Mouse (Mus musculus) hindlimb bud, embryonic 11.5 days (tissue): Measurements from ENCODE around the gene Wfdc6a.
A peak's percentile ranks its signal among the peaks of the same experiment; 100 is the strongest.
"Not testable (repeated sequence)": the region's sequence is repeated elsewhere in the genome, so short reads cannot be mapped to it uniquely, and the experiment has no call there.

Experiments used
- DNase-seq: peaks from one replicate; pipeline ENCODE4 v3.0.0-alpha.2; 2012; ENCODE audit warnings: low read depth, low spot score; ENCODE audit errors: extremely low spot score

Wfdc6a gene

DNA sequence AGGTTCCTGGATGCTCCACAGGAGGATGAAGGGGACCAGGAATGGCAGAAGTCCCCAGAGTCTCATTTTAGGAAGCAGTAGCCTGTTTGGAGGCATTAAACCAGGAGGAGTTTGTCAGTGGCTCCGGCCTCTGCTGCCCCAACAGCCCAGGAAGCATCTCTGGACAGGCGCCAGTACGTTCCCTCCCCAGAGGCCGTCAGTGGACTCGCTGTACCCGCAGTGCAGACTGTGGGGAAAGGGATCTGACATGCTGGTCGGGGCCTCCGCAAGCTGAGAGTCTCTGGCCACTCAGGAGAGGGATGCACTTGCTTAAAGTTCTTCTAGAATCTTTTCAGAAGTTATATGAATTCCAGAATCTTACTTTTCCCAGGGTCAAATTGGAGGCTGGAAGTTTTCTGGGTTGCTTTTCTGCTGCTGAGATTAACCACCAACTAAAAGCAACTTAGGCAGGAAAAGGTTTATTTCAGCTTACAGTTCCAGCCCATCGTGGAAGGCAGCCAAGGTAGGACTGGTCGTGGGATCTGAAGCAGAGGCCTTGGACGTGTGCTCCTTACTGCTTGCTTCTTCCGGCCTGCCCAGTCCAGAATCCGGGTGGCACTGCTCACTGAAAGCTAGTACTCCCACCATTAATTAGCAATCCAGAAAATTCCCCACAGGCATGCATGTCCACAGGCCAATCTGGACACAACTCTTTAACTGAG lies at the start of gene Wfdc6a:
Gene Wfdc6a, minus strand, starts transcription at position 423 of the 701 bp plus-strand sequence.
- DNase-seq = not testable (repeated sequence)

DNA sequence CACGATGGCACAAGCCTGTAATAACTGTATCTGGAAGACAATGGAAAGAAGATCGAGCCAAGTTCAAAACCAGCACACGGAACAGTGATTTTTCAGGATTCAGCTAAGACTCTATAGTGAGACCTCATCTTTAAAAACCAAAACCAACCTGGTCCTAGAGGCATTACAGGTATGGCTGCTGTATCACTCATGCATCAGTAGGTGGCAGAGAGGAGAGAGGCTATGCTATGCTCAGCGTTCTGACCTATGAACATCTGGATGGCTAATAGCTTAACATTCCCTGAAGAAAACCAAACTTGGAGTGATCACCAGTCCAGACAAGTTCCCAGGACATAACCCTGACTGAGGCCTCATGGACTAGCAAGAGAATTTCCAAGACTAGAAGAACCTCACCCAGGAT lies 36.5 kb upstream of the Wfdc6a start:
- DNase-seq = no peak

DNA sequence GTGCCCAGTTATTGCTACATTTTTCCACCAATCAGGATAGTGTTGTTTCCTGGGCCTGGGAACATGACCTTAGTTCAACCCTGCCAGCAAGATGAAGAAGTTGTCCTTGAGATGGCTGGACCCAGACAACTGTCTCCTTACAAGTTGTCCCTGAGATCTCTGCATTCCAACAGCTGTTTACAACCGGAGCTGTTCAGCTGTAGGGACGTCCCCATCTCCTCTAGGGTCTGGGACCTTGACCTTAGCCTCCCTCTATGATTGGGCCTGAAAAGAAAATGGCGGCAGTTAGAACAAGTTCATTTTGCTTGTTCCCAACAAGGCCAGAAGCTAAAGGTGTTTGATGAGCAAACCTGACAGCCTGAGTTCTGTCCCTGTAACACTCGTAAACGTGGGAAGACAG lies 33.8 kb upstream of the Wfdc6a start:
- DNase-seq = no peak

DNA sequence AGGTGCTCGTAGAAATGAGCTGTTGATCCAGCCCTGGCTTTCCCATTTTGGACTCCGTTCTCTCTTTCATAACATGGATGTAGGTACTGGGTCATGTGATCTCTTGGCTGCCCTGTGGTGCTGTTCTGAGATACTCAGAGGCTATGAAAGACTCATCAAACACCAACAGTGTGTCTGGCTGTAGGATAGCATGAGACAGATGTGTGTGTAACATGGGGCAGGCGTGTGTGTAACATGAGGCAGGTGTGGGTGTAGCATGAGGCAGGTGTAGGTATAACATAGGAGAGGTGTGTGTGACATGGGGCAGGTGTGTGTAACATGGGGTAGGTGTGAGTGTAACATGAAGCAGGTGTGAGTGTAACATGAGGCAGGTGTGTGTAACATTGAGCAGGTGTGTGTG lies 30.1 kb upstream of the Wfdc6a start:
- no peak for DNase-seq

DNA sequence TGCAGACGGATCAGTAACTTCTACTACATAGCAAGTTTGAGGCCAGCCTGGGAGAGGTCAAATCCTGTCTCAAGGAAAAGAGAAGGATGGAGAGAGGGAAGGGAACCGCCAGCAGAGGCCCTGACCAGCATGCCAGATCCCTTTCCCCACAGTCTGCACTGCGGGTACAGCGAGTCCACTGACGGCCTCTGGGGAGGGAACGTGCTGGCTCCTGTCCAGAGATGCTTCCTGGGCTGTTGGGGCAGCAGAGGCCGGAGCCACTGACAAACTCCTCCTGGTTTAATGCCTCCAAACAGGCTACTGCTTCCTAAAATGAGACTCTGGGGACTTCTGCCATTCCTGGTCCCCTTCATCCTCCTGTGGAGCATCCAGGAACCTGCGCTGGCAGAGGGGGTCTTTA lies 28.2 kb upstream of the Wfdc6a start, which contains the start of the genes Wfdc6b and Wfdc8:
Gene Wfdc6b, plus strand, starts transcription at position 52 of the 400 bp plus-strand sequence.
Gene Wfdc8, minus strand, starts transcription at position 156 of the 400 bp plus-strand sequence.
- DNase-seq = not testable (repeated sequence)

DNA sequence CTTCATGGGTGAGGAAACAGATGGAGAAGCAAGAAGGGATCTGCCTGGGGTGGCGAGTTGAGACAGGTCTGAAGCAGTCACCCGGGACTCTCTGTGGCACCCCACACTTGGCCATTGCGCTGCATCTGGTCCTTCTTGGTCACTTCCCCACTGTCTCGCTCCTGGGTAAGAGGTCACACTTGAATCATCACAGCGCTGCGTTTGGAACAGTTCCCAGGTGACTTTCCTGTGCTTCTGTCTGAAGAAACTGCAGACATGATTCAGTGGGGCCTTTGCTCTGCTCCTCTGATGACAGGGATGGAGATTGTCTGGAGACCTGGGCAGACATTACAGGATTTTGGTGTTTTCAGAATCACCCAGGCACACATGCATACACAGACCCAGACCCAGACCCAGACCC lies 23.5 kb upstream of the Wfdc6a start:
- no peak for DNase-seq

DNA sequence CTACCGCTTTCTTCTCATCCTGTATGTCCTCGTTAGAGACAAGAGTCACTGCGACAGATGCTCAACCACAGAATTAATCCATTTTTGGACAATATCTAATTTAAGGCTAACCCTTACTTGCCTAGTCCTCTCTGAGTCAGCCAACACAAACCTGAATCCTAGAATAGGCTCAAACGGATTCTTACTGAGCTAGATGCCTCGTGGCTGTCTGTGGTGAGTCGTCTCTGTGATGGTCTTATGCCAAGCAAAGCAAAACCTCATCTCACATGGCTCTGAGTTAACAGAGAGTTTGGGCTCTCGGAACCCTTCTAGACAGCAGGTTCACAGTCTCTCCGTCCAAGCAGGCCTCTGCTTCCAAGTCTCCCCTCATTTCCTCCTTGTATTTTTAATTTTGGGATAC lies 19.2 kb upstream of the Wfdc6a start:
- no peak for DNase-seq

DNA sequence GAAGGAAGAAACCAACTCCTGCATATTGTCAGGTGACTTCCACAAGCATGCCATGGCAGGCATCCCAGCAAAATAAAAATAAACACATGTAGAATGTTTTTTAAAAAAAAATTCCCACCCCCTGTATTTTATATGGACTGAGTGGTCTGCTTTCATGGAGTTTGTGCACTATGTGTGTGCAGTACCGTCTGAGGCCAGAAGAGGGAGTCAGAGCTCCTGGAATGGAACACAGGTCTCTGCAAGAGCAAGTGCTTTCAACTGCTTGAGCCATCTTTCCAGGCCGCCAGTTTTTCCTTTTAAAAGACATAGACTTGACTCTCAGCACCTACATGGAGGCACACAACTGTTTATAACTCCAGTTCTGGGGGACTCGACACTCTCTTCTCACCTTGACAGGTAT lies 18.2 kb upstream of the Wfdc6a start:
- DNase-seq = no peak

DNA sequence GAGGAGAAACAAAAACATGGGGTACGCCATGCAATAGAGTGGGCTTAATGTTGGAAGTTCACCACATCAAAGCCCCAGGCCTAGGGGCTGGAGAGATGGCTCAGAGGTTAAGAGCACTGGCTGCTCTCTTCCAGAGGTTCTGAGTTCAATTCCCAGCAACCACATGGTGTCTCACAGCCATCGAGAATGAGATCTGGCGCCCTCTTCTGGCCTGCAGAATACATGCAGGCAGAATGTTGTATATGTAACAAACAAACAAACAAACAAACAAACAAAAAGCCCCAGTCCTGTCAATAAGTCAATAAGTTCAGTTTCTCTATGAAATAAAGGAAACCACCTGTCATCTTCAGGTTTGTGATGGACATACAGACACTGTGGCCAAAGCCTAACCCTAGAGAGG lies 14.9 kb upstream of the Wfdc6a start:
- no peak for DNase-seq

DNA sequence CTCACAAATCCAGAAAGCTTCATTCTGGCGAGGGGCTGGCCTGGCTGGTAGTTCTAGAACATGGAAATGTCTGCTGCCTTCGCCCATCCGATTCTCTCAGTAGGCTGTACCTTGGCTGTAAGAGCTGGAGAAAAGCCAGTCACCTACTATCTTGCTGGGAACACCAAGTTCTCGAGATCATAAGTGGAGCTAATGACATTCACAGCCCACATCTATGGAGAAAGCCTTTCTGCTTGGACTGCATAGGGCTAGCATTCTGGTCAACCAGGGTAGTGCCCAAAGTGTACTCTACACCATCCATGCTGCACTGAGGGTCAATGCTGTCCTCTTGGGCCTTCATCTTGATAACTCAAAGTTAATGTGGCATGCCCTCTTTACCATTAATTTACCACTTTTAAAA lies 8.2 kb upstream of the Wfdc6a start, which contains the start of gene Eppin:
Gene Eppin, minus strand, starts transcription at position 101 of the 400 bp plus-strand sequence.
- no peak for DNase-seq

DNA sequence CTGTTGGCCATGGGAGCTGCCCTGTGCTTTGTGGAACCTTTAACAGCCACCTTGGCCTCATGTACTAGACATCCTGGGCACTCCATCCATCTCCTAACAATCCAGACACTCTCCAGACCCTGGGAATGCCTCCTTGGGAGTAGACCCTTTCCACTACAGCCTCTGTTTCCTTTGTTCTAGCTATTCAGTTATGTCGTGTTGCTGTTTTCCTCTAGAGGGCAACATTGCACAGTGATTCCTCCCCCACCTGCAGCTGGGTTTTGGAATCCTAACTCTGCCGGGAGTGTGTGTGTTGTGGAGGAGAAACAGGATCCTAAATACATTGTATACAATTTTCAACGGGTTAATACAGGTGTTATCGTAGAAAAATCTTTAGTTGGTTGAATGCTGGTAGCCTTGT lies 6.8 kb upstream of the Wfdc6a start:
- peak; percentile 72 for DNase-seq

DNA sequence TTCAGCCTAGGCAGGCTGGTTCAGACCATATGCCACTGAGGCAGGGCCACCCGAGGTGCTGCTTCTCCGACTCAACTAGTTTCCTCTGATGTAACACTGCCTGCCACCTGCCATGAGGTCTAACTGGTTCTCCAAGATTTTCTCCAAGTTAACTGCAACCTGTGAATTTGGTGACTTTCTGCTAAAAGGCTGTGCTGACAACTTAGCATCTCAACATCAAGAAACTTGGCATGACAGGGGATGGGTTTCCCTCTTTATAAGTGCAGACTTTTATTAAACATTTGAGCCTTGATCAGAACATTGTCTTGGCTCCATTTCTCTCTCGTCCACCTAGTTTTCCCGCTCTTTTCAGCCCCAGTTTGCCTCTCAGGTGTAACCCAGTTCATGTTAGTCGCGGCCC lies 11.9 kb downstream of the Wfdc6a start, which contains the start of gene Spint3:
Gene Spint3, minus strand, starts transcription at position 101 of the 400 bp plus-strand sequence.
- DNase-seq = not testable (repeated sequence)

DNA sequence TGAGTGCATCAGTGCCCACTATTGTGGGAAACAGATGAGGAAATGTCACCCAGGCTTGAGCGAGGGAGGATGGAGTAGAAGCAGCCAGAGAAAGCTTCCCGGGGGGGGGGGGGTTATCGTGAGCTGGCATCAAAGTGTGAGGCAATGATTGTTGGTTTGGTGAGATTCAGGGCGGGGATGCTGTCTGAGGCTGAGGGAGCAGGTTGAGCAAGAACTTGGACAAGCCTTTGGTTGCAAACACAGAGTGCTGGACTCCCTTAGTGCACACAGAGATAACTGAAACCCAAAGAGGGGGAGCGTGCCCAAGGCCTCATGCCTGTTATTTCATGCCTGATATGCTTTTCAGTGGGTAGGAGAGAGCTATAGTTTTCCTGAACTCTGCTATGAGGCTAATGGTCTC lies 17.8 kb downstream of the Wfdc6a start:
- DNase-seq = no peak

DNA sequence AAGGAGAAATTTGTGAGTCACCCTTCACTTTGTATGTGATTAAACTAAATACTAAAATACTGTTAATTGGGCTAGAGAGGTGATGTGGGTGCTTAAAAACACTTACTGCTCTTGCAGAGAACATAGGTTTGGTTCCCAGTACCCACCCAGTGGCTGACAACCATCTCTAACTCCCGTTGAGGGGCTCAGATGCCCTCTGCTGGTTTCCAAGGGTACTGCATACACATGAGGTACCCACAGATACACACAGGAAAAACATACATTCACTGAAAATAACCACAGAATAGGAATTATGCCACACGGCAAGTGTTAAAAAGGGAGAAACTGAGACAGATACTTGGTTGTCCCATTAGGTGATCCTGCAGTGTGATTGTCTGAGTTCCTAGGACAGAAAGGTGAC lies 18.2 kb downstream of the Wfdc6a start:
- DNase-seq = no peak

DNA sequence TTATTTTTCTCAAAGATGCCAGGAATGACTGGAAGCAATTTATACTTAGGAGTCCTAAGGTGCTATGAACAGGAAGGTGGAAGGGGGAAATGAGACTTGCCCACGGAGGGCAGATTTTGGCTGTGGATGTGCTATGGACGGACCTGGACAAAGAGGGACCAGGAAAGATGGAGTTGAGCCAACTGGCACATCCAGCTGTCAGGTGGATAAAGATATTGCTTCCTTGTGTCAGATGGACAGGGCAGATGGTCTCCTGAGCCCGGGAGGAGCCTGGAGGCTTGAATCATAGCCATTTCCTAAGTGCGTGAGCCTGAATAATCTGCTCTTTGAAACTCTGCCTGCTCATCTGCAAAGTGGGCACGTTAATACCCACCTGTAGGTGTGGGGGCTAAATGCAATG lies 20.9 kb downstream of the Wfdc6a start:
- no peak for DNase-seq

DNA sequence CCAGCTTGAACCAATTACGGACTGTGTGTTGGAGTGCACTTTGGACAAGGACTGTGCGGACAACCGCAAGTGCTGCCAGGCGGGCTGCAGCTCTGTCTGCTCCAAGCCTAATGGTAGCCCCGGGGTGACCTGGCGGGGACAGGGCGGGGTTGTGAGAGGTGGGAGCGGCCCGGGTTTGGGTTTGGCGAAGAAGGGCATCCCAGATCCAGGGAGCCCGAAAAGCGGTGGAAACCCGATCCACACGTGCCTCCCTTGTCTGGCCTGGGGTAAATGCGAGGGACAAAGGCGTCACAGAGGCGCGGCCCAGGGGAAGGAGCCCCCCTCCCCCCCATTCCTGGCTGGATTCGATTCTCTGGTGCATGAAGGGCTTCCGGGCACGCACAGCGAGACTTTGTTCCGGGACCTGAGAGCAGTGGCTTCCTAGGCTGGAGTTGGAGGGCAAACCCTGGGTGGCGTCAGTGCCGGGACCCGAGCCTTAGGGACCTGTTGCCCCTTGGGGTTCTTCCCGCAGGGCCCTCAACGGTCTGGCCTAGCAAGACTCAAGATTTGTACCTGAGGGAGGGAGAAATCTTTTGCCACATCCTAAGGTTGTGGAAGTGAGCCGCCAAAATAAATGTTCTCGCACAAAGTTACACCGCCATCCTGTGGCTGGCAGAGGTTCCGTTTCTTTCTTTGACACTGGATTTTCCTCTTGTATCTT lies 21.8 kb downstream of the Wfdc6a start:
- DNase-seq = peak; percentile 28

DNA sequence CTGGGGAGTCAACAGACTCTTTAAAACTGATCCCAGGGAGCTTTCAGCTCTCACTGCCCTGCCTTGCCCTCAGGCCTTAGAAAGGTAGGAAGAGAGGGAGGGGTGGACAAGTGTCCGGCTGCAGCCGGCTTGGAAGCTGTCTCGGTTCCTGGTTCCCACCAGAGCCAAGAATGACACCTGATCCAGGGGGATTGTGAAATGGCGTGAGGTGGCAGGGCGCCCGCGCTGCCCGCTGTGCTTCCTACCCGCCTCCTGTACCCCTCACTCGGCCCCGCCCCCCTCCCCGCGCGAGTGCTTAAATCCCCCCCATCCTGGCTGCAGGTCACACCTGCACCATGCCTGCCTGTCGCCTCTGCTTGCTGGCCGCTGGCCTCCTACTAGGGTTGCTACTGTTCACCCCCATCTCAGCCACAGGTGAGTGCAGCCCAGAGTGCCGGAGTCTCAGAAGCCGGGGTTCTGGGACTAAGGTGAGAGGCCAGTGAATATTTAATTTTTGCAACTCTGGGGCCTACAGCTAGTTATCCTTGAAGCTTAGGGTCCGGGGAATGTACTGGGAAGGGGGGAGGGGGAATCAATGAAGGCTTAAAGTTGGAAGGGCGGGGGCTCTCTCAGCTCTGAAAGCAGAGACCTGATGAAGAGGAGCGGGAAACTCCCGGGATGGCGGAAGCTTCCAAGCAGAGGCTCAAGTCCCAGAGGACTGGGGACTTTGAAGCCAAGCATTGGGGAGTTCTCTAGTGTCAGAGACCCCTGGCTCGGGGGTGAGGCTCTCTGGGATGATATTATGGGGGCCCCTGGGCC lies 22.7 kb downstream of the Wfdc6a start, which contains the start of gene Wfdc2:
Gene Wfdc2, plus strand, starts transcription at position 23 of the 798 bp plus-strand sequence.
- DNase-seq = no peak

DNA sequence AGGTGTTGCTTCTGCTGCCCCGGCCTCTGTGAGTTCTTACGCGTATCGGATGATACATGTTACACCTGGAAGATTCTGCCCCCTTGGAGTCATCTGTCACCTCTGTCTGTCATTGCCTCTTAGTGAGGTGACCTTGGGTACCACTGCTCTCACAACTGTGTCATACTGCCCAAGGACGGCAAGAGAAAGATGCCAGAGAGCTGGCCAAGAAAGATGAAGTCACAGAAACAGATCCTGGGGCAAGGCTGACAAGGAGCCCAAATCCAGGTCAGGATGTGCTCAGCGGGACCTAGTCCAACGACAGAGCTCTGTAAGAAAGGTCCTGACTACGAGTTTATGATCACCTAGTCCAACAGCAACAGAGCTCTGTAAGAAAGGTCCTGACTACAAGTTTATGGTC lies 25.1 kb downstream of the Wfdc6a start:
- no peak for DNase-seq

DNA sequence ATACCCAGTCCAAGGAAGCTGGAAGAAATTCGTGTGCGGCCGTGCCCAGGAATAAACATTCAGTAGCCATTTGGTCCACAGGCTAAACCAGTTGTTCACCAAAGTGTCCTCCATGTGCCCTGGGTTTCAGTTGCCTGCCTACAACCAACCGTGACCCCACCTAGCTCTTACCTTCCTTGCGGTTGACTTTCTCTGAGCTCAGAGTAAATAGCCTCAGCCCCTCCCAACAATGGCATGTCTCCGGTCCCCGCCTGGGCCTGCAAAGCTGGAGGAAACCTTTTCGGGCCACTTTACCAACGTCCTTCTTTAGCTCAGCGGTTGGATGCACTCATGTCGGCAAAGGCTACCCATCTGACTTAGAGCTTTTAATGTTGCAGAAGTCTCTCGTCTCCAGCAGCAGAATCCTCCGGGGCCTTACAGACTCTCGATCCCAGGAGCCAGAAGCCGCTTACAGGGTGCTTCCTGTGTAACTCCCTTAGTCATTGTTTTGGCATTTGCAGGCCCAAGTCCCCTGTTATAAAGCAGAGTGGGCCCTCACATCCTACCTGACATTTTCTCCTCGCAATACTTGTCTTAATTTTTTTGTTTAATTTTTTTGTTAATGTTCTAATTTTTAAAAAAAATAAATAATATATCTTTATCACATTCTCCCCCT lies 26.1 kb downstream of the Wfdc6a start:
- DNase-seq = no peak

DNA sequence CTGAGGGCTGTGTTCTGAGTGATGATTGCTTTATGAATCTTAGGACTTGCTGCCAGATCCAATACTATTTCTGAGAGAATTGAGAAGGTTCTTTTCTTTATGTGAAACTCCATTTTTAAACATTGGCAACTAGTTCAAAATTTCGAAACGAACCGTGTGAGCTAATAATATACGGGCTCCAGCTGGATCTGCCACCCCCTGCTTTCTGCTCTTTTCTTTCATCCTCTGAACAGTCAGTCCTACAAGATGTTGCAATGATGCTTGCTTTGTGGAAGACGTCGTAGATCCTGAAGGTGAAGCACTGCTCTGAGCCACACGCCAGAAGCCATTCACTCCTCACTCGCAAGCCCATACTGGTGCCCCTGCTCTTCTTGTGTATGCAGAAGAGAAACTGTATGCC lies 26.8 kb downstream of the Wfdc6a start:
- DNase-seq = no peak

DNA sequence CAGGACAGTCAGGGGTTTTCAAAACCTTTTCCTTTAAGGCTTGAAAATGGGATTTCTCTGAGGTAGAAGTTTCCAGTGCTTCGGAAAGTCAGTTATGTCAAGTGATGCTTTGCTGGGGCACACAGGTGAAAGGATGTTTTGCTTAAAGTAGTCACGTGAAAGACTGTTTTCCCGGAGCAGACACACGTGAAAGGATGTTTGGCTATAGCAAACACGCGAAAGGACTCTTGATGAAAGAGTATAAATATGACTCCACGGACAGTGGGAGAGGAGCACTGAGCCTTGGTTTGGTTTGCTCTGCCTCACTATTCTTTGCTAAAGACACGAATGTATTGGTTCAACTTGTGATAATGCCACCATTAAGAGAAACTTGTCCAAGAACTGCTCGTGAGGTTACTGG lies 33.7 kb downstream of the Wfdc6a start:
- DNase-seq = no peak
